Mouse (Mus musculus): ENCODE measurements around the gene Trpm3.

Trpm3 gene

DNA sequence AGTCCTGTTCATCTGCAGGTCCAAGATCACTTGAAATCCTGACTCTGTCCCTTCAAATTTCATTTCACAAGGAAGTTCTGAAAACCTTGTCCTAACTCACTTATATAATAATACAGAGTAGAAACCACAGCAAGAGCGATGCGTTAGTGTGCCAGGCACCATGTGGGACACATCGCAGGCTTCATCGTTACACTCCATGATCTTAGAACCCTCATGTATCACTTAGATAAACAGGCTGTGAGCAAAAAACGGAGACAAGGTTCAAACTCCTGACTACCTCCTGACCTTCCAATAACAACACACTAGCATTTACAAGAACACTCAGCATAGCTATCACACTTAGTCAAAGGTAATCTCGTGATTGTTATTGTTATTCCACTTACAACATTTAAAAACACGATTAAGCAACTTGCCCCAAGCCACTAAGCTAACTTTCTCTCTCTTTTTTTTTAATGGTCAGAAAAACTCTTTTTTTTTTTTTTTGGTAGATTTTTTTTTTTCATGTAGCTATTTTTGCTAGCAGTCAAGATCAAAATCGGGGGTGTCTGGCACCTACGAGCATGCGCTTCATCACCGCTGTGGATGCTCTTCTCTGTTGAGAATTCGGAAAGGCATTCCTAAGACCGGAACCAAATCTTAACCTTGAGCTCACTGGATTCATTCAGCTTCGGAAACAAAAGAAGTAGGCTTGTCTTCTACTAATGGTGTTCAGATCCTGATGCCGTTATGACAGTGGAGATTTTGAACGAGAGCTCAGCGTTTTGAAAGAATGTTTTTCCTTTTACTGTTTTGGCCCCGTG, 784.2 kb downstream of the Trpm3 start:
- no peak for DNase-seq (ENCODE audit: low spot score)

DNA sequence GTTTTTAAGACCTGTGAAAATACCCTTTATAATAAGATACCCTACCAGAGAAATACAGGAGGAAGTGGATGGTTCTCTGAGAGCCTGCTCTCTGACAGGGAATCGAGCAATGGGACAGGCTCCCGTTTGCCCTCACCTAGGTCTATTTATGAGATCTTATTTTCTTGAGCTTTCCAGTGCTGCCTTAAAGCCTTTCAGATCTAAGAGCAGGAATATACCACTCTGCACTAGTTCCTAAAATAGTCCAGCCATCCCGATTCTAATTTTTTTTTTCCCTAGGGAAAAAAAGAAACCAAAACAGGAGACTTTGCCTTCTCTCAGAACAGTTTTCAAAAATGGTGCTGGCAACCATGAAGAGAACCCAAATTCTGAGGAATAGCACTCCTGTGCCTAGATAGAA, 786.4 kb downstream of the Trpm3 start:
- no peak for DNase-seq (ENCODE audit: low spot score)

DNA sequence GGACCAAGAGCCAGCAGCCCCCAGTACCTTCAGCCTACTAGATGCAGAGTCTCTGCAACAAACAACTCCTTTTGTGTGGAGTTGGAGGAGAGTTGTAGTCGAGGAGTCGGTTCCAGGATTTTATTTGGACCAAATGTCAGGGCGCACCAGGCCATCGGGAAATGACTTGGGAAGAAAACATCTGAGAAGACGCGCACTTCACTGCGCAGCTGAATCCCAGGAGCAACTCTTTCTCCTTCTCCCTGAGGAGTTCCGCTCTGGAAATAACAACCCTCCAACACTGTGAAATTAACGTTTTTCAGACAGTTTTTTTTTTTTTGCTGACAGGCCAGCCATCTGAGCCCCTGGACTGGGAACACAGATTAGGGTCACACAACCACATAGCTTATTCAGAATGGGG, 787.9 kb downstream of the Trpm3 start:
- no peak for DNase-seq (ENCODE audit: low spot score)

DNA sequence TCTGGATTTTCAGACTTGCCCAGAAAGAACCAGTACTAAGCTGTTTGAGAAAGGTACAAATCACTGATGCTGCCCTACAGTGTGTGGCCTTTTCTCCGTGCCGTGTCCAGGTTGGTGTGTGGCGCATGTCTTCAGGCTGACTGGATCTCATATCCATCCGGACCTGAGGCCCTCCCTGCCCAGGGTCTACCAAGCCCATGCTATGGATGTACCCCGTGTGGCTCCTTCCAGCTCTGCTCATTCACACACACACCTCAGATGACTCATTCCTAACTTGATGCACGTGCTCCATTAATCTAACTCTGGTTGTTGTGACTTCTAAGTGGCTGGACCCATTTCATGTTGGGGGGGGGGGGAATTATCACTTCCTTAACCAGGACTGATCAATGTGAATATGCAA, 789.5 kb downstream of the Trpm3 start:
- DNase-seq (ENCODE audit: low spot score) = no peak

DNA sequence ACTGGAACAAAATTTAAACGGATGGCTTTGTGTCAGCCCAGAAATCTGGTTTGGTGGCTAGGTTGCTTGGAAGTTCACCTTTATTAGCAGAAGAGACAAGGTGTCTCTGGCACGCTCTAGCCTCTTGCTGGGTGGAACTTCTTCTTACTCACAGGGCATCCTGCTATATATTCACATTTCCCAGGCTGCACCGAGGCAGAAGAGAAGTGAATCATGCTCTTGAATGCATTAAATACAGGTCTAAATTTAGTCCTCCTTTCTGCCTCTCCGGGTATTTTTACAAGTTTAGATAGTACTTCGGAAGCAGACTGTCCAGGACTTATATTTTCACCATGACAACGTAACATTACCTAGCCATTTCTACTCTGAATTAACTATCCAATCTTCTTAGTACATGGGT, 790.9 kb downstream of the Trpm3 start:
- no peak for DNase-seq (ENCODE audit: low spot score)

DNA sequence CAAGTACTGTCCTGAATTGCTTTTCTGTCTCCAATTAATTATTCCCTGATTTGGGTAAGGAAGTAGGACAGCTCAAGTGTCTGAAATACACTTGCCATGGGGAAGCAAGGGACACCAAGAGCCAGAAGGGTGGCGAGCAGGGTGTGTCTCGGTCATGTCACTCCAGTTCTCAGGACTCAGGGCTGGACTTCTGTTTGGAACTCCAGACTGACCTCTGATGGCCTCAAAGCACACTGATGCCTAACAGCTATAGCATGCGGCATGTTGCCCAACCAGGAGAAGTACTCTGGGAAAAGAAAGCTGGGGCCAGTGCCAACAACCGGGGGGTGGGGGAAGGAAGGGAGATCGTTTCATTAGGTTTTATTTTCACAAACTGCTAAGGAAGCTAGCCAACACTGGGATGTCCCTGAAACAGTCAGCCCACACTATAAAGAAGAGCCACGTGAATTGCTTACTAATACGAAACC, 791.6 kb downstream of the Trpm3 start:
- DNase-seq (ENCODE audit: low spot score) = no peak

DNA sequence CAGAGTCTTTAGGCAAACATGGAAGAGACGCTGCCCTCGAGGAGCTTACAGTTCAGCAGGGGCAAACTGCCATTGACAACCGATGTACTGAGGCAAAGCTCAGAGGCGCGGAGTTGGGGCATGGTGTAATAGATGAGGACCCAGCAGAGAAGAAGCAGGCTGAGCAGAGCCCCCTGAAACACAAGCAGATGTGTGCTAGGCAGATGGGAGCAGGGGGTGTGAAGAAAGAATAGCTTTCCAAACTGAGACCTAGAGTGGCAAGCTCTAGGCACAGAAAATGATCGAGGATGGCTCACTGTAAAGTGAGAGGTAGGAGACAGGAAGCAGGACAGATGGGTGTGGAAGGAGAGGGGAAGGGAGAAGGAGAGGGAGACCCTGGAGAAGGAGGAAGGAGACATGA, 792.2 kb downstream of the Trpm3 start:
- DNase-seq (ENCODE audit: low spot score) = no peak

DNA sequence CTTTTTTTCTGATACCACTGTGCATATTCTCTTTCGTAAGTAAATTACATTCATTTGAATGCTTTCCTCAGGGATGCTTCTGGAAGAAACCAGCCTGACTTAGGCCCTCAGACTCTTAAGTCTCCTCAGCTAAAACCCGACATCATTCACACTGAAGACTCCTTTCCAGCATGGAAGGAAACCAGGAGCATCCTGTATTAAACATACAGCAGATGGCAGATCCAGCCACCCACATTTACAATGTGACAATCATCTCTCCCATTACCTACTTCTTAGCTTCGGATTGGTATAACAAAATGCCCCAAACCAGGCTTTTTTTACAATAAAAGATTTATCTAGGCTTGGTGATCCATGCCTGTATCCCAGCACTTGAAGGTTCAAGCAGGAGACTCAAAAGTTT, 796.2 kb downstream of the Trpm3 start:
- DNase-seq (ENCODE audit: low spot score) = no peak

DNA sequence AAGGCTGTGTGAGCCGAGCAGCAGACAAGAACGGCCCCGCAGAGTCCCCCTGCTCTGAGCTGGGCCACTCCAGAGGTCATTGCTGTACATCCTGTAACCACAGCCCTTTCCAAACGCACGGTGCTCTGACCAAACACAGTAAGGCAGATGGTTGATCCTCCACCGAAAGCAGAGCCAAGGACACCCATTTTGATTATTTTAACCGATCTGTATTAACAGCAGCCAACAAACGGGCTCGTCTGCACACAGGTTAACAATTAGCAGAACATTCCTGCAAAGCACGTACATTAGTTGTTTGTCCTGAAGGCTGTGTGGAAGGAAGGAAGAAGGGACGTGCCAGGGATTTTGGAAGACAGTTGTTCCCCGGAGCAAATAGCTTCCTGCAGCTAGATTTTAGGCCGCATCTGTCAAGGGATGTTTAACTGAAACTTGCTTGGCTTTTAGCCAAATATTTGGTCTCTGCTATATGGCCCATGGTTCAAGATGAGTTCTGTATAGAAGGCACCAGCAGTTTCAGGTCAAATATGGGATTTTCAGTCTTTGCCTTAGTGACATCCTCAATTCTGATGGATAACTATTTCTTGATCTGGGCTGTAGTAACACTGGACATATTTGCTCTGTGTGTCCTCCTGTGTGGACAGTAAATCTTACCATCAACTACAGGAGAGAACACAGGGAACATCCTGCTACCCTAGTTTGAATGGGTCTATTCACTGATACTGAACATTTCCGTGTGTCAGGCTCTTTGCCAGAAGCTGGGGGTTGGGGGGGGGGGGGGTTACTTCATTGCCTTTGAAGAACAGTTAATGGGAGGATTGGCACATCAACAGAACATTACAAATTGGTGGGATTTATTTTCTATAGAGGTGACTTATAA, 800.2 kb downstream of the Trpm3 start:
- no peak for DNase-seq (ENCODE audit: low spot score)

DNA sequence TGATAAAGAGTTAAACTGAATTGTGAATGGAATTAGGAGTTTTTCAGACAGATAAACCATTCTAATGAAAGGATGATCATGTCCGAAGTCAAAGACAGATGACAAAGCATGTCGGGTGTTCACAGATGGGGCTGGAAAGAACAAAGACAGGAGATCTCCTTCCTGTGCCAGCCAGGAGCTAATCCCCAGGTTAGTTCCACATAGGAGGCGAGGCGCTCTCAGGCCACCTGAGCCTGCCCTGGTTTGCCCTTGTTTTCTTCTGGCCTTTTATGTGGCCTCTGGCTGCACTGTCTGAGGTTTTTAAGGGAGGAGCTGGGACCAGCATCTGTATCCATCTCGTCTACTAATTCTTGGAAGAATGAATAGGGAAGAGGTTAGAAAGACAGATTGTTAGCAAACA, 801.0 kb downstream of the Trpm3 start:
- DNase-seq (ENCODE audit: low spot score) = no peak

DNA sequence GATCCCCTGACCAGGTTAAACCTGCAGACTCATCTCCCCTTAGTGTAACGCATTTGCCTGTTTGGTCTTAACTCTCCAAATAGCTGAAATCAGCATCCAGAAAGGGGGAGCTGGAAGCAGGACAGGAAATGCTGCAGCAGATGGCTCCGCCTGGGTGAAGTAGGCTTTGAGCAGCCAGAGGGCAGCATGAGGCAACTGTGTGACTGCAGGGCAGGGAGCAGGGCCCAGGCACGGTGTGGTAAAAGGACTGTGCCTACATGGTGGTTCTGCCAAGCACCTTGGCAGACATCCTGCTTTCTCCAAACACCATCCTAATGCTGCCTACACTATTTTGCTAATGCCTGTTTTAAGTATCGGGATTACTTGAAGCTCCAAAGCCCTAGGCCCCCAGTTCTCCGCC, 801.6 kb downstream of the Trpm3 start:
- DNase-seq (ENCODE audit: low spot score) = peak; percentile 29

DNA sequence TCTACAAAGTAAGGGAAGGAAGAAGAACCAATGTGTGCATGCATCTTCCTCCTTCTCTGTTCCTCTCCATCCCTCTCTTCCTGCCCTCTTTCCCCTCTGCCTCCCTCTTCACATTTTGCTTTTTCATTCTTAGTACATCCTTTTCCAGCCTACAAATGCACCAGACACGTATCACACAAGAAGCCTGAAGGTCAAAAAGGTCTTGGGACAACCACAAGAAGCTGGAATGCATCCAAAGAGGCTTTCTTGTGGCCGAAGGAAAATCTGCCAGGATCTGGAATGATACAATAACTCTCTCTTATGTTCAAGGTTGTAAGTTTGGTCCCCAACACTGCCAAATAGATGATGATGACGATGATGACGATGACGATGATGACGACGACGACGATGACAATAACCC, 802.1 kb downstream of the Trpm3 start:
- DNase-seq (ENCODE audit: low spot score) = no peak

DNA sequence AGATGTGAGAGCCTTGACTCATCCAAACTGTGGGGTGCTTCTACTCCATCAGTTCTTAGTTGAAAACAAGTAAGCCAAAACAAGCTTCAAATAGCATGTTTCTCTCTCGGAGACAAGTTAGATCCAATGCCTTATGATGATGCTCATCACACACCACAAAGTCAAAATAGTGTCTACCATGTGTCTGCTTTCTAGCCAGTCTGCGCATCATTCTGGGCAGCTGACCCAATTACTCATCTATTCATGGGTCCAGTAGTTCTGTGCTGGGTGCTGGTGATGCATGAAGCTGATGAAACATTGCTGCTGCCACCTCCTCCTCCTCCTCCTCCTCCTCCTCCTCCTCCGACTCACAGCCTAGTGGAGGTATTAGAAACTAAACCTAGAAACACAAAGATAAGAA, 813.6 kb downstream of the Trpm3 start:
- DNase-seq (ENCODE audit: low spot score) = no peak

DNA sequence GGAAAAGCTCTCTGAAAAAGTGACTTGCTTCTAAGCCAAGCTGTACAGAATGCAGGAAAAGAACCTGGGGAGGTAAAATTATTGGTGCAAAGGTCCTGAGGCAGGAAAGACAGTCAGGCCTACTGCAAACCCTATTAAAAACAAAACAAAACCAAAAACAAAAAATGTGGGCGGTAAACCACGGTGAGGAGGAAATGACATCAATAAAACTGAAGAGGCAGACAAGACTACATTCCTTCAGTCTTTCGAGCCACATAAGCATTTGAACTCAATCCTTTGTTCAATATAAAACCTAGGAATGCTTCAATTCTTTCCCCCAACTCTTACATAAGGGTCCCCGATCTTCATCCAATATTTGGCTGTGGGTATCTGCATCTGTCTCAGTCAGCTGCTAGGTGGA, 814.3 kb downstream of the Trpm3 start:
- DNase-seq (ENCODE audit: low spot score) = no peak

DNA sequence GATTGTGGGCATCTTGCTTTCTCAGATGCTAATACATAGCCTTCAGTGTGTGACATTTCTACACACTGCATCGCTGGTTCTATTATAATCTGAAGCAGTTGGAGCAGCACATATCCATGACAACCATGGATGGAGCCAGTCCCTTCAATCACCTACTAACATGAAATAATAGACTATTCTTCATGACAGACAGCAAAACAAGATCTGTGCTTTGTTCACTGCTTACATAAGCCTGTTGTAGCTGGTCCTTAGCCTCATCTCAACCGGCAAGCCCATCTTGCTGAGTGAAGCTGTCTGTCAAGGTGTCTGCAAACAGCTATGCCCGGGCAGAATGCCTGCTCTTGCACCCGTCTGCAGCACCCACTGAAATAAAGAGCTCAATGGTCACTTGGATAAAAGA, 819.6 kb downstream of the Trpm3 start:
- no peak for DNase-seq (ENCODE audit: low spot score)

DNA sequence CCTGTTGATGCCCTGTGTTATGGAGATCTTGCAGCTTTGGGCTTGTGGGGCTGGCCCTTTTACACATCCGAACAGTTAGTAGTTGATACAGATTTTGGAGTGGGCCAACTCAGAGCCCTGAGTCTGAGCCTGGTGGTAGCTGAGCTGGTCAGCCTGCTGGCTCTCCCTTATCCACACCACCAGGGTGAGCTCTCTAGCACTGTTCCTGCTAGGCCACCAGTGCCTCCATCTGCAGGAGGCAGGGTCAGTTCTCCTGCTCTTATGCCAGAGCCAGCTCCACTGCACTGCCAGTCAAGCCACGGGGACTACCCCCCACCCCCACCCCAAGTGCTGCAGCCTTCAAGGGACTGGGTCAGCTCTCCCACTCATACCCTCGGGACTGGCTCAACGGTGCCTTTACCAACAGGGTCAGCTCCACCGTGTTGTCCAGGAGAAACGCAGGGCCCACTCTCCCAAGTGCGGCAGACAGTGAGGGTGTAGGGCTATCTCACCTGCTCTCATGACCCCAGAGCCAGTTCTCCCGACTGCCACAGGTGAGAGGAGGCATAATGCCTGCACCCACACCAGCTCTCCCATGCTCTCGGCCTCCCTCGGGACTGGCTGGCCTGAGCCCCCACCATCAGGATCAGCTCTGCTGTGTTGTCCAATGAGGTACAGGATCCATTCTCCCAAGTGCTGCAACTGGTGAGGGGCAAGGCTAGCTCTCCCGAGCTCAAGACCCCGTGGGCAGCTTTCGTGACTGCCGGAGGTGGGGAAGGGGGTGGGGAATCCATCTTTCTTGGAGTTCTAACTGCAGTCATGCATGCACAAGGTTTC, 821.8 kb downstream of the Trpm3 start:
- DNase-seq (ENCODE audit: low spot score) = no peak

DNA sequence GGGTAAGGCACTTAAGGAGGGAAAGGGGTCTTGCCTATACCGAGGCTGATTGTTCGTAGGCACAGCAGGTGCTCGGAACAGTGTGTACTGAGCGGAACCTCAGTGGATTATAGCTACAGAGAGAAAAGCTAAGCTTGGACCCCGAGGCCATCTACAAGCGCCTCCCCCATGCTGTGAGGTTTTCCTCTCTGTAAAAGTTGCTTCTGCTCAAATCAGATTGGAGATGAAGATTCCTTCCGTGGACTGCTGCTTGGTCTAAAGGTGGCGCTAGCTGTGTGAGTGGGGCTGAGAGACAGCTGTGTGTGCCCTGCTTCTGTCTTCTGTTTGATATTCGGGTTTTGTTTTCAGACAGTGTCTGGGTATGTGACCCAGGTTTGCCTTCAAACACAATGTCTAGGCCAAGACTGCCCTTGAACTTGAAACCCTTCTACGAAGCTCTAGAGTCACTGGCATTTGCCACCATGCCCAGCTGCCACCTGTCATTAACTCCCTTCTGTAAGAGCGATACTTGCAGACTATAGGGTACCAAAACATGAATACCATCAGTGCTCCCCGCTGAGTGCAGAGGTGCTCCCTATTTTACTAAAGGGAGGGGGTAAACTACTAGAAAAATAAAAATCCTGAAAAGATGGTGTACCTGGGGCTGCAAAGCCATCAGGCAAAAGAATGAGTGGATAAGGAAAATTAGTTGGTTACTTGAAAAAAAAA, 823.3 kb downstream of the Trpm3 start:
- DNase-seq (ENCODE audit: low spot score) = peak; percentile 7

DNA sequence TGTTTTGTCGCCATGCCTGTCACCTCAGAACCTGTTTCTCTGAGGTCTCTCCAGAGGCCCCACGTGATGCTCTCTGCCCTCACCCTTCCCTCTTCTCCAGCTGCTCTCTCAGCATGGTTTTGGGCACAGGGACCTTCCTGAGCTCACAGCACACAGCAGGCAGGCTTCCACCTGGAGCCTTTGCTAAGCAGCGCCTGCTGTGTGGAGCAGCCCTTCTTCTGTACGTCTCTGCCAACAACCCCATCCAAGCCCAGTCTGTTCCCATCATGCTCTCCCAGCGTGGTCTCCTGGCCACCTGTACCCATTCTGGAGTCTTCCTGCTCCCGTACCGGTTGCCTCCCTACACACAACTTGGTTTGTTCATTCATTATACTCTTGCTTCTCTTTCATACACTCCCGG, 823.9 kb downstream of the Trpm3 start:
- DNase-seq (ENCODE audit: low spot score) = no peak

DNA sequence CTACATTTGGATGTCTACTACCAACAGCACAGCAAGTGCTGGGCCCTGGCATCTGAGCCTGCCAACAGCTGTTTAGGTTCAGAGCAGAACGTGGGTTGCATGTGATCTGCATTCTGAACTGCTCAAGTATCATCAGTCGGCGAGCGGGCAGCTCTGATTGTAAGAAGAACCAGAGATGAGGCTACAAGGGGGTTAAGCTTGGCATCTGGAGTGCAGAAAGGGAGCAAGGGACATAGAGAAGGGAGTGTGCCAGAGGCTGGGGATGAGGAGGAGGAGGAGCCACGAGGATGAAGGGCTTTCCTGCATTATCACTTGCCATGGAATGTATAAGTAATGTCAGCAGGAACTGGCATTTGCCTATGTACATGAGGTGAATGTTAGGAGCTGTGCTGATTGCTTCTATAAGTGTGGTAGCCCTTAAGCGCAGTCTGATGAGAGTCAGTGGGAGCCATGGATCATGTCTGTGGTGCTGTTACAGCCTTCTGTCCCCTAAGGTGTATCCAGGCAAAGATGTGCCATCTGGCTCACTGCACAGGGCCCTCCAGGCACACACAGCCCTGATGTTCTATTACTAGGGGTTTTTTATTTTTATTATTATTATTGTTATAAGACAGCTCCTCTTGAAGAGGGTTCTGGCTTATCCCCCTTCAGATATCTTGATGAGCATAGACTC, 825.0 kb downstream of the Trpm3 start:
- no peak for DNase-seq (ENCODE audit: low spot score)

DNA sequence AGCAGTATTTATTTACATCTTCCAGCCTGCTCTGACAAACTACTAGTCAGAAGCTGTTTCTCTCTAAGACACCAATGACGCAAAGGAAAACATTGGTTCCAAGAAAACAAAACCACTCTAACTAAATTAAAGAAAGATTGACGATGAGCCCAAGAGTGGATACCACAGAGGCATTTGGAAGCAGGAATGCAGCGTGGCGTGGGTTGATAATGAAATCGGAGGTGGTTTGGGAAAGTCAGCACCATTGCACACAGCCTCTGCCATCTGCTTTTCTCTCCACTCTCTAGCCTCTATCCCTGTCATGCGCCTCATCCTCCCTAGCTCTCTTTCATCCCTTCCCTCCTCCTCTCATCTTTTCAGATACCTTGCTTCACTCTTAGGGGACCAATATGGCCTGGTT, 826.6 kb downstream of the Trpm3 start:
- DNase-seq (ENCODE audit: low spot score) = no peak

DNA sequence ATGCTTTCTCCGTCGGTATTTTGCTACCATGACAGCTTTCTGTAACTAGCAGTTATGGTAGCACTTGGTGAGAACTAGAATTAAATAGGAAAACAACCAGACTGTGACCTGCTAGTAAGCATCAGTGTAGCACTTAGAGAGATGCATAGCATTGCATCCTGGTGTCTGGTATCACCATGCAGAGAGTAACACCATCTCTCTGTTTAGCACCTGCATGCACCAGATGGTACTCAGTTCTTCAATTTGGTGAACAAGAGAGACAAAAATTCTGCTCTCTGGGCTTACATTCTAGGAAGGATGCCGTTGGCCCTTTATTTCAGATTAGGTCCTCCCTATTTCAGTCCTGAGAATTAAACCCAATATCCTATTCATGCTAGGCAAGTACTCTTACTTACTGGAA, 834.4 kb downstream of the Trpm3 start:
- no peak for DNase-seq (ENCODE audit: low spot score)
